Mouse (Mus musculus) liver, postnatal 0 days (tissue): Measurements from ENCODE around the gene Mt2.
"Not testable (repeated sequence)": the region's sequence is repeated elsewhere in the genome, so short reads cannot be mapped to it uniquely, and the experiment has no call there.

Experiments used
- CTCF ChIP-seq: sonication (generic); IDR thresholded peaks from 2 replicates; pipeline ENCODE4 v1.5.1; 2016; ENCODE audit warnings: antibody characterized with exemption, low read depth
- EP300 ChIP-seq: IDR thresholded peaks from 2 replicates; pipeline ENCODE4 v1.6.1; 2016; ENCODE audit warnings: antibody characterized with exemption, low read depth, mild to moderate bottlenecking

DNA sequence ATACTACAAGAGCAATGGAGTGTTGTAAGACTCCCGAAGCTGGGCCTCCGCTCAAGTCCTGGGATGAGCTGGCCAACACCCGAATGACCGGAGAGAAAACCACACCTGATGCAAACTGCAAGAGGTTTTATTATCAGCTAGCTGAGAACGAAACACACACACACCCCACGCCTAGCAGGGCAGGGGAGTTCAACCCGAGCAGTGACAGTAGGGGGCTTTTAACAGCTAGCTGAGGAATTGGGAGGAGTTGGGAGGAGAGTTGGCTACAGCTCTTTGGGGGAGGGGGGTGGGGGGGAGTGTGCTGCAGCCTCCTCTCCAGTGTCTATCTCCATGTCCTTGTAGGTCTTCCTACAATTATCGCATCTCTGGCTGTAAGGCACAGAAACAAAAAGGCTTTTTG lies 6.7 kb upstream of the Mt2 start:
- TF ChIP-seq CTCF, EP300: not testable (repeated sequence)
